Mouse (Mus musculus): ENCODE data around the gene Fmo5. TPM values are rescaled to one million over a fixed set of nuclear protein-coding genes. Genes with fewer than 3 reads are reported as not detected.

Gene Fmo5
- polyA plus RNA-seq, 1 experiment from 2014 or later = 2.7 TPM

Small RNAs within 50 kb of the gene (microRNA-seq; reads per million reads assigned to microRNA genes)
- gene Mir7225 (ENCODE audit: borderline number of aligned reads) = not detected

Other genes starting within 250 kb of the Fmo5 start
- gene Olfr1402, start 206.8 kb upstream of the Fmo5 start, polyA plus RNA-seq (2014; fragmentation: Nextera tagmentation; extraction: Ambion mirVana) = 0.04 TPM in 1 of 2 replicates, not detected in the other
- 11.7 and 13.3 TPM in 2 replicates for gene Chd1l, start 18.6 kb upstream of the Fmo5 start, polyA plus RNA-seq (2014; fragmentation: Nextera tagmentation; extraction: Ambion mirVana)
- 9.9 and 10.5 TPM in 2 replicates for gene Prkab2, start 29.4 kb downstream of the Fmo5 start, polyA plus RNA-seq (2014; fragmentation: Nextera tagmentation; extraction: Ambion mirVana)
- gene Gm17651, start 45.9 kb downstream of the Fmo5 start, polyA plus RNA-seq (2014; fragmentation: Nextera tagmentation; extraction: Ambion mirVana) = not detected in 2 replicates

Measured in embryonic facial prominence, embryonic 14.5 days (tissue).